ENCODE assay signal across 9 mouse cellular contexts in the genomic region with DNA sequence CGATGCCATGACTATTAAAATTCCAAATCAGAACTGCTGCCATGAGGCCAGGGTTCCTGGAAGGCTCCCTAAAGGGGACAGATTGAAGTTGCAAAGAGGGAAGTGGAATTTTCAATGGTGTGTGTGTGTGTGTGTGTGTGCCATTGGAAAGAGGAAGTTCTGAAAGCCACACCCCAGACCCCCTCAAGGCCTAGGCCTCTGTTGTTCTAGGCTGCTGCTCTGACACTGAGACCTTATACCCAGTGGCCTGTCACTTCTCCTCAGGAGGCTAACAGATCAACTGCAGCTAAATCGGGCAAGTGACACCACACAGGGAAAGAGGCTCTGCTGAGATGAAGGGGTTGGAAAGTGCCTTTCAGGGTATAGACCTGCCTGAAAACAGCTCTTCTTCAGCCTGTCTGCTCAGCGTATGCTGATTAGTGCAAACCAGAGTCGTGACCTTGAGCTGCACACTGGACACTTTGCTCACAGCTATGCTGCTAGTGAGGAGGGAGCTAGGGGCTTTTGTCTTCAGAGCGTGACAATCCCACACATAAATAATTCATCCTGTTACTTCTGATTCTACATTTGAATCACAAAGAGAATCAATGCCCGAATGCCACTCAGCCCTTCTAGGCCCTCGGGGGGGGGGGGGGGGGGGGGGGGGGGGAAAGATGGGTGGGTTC.
DNase-seq lines count a peak whose midpoint lies in the region; ATAC-seq lines count a peak whose summit lies in the region.
"Had no signal": no experiment of that assay in that cellular context is flagged by ENCODE, and none has a peak within 500 bp of the region (broad histone marks: within the 10 kb centered on the region; RNA-seq: fewer than 3 reads in every experiment).

No protein-coding gene starts in this region.

- H3K9me3 ChIP-seq in hindbrain, embryonic 11.5 days (ENCODE audit: control insufficient read depth, low read length), result no peaks in the 10 kb centered on the region
- no peaks in the 10 kb centered on the region for H3K9me3 ChIP-seq in midbrain, embryonic 14.5 days (ENCODE audit: control insufficient read depth, low read length)

- 24% methylated on average over 6 of the region's 7 CpGs for WGBS in hindbrain, embryonic 11.5 days
- WGBS in midbrain, embryonic 14.5 days, result 12% methylated on average over 7 of the region's 7 CpGs

- no peak overlapping the region for H3K9ac ChIP-seq in hindbrain, embryonic 11.5 days (ENCODE audit: low read depth, low read length)
- no peak overlapping the region for H3K9ac ChIP-seq in midbrain, embryonic 14.5 days (replicated peaks; ENCODE audit: low read length)

- ATAC-seq in common myeloid progenitor, adult 5-6 weeks (replicated peaks; ENCODE audit: low read depth, poor library complexity, severe bottlenecking), result peak; percentile 98
- peak; percentile 93 for ATAC-seq in hindbrain, embryonic 11.5 days (ENCODE audit: low FRiP score)
- peak; percentile 84; the same call in 1 of the 2 replicates for ATAC-seq in midbrain, embryonic 14.5 days (ENCODE audit: low FRiP score, low TSS enrichment)

- H3K4me2 ChIP-seq in hindbrain, embryonic 11.5 days (replicated peaks; ENCODE audit: low read depth, low read length), result no peak overlapping the region
- H3K4me2 ChIP-seq in midbrain, embryonic 14.5 days (ENCODE audit: low read length), result no peak overlapping the region

- H3K4me3 ChIP-seq in hindbrain, embryonic 11.5 days (ENCODE audit: low read depth, low read length), result no peak overlapping the region
- no peak overlapping the region for H3K4me3 ChIP-seq in midbrain, embryonic 14.5 days (replicated peaks; ENCODE audit: low read depth, low read length)

- no peaks in the 10 kb centered on the region for H3K4me1 ChIP-seq in hindbrain, embryonic 11.5 days (replicated peaks; ENCODE audit: control insufficient read depth, insufficient read depth, low read length)
- H3K4me1 ChIP-seq in midbrain, embryonic 14.5 days (ENCODE audit: control insufficient read depth, insufficient read depth, low read length), result peaks cover 10% of the 10 kb centered on the region

- H3K27ac ChIP-seq in hindbrain, embryonic 11.5 days (ENCODE audit: low read depth, low read length), result peak overlapping the region; percentile 67; the same call in 1 of the 2 replicates
- H3K27ac ChIP-seq in midbrain, embryonic 14.5 days (replicated peaks; ENCODE audit: low read depth, low read length), result peak overlapping the region; percentile 69
- H3K27ac ChIP-seq: kidney, postnatal 0 days had no signal

- DNase-seq in MEL-GATA-1-ER (ENCODE audit: extremely low read depth, low read depth), result peak; percentile 3
- peak; percentile 53 for DNase-seq in hindbrain, embryonic 11.5 days (ENCODE audit: low spot score)
- peak; percentile 68 for DNase-seq in midbrain, embryonic 14.5 days
- DNase-seq in ovary, postnatal 10 days (ENCODE audit: low spot score), result no peak
- no peak for DNase-seq in Muller cell, postnatal 12 days (ENCODE audit: inconsistent ontology term)
- no peak for DNase-seq in cerebellum, postnatal 14 days
- DNase-seq: thymus, postnatal 36 days had no signal

- no peaks in the 10 kb centered on the region for H3K27me3 ChIP-seq in hindbrain, embryonic 11.5 days (ENCODE audit: control insufficient read depth, insufficient read depth, low read length)
- no peaks in the 10 kb centered on the region for H3K27me3 ChIP-seq in midbrain, embryonic 14.5 days (ENCODE audit: control insufficient read depth, insufficient read depth, low read length)

- no peaks in the 10 kb centered on the region for H3K36me3 ChIP-seq in hindbrain, embryonic 11.5 days (ENCODE audit: control insufficient read depth, insufficient read depth, low read length)
- H3K36me3 ChIP-seq in midbrain, embryonic 14.5 days (ENCODE audit: control insufficient read depth, insufficient read depth, low read length), result no peaks in the 10 kb centered on the region

Comparison
In these comparisons a context has a peak if more than half of its experiments do, and no peak if none do; other contexts are left out.
1. DNase-seq: peak in MEL-GATA-1-ER (single experiment), hindbrain, embryonic 11.5 days (single experiment) and midbrain, embryonic 14.5 days (single experiment); none in ovary, postnatal 10 days (single experiment), Muller cell, postnatal 12 days (single experiment) and cerebellum, postnatal 14 days (0 of 2).
2. Peak in every context shown above with its lines, with median percentiles within 50 percentile points of each other: ATAC-seq.